Mouse (Mus musculus) frontal cortex, postnatal 10 days (tissue): ENCODE data around the gene Exoc3l.
"Not testable (repeated sequence)": the region's sequence is repeated elsewhere in the genome, so short reads cannot be mapped to it uniquely, and the experiment has no call there.

Experiments
- DNase-seq, 2 experiments: peaks; one replicate each; pipeline ENCODE4 v3.0.0; 2022; ENCODE audit warnings: low spot score in 2 of 2, mixed read lengths in 1 of 2

Gene Exoc3l

GRCm38 (mm10) chr8:105291802-105292201 lies 4.1 kb downstream of the Exoc3l start:
- not testable (repeated sequence) for DNase-seq

DNA sequence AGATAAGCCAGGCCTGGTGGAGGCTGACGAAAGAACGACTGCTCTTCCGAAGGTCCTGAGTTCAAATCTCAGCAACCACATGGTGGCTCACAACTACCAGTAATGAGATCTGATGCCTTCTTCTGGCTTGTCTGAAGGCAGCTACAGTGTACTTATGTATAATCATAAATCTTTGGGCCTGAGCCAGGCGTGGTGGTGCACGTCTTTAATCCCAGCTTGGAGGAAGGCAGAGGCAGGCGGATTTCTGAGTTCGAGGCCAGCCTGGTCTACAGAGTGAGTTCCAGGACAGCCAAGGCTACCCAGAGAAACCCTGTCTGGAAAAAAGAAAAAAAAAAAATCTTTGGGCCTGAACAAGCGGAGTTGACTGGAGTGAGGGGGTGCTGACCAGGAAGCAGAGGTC lies 4.5 kb downstream of the Exoc3l start:
- DNase-seq, result not testable (repeated sequence)

DNA sequence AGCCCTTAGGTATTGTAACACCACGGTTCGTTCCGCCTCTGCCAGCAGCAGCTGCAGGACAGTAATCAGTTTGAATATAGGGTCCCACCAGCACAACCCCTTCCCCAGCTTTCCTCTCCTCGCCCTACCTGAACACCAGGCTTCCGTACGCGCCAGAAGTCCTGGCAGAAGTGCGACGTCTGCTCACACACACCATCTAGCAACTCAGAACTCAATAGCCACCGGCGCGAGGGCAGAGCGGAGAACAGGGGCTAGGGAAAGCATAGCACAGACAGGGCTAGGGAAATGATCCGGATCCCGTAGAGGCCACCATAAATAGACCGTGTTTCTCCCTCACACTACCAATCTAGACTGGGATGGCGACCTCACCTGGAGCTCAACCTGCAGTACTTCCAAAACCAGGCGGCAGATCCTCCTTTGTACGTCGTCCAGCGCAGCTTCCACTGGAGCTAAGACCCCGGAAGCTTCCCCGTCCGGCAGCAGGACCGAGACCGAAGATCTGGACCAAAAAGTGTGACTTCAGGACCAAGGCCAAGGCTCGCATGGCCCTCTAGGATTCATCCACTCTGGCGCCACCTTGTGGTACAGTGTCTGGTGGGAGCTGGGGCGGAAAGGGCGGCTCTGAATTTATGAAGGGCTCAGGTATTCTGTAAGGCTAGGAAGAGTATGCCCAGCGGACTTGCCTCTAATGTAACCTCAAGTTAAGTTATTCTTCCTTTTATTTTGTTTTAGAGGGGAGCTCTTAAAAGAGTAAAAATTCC lies 5.2 kb downstream of the Exoc3l start:
- peak in 1 of 2 experiments; percentile 74 for DNase-seq

GRCm38 (mm10) chr8:105289805-105290460 lies 6.0 kb downstream of the Exoc3l start, which contains the start of gene 4931428F04Rik:
4931428F04Rik (minus strand) TSS chr8:105289864.
- DNase-seq, result peak in 1 of 2 experiments; percentile 56

DNA sequence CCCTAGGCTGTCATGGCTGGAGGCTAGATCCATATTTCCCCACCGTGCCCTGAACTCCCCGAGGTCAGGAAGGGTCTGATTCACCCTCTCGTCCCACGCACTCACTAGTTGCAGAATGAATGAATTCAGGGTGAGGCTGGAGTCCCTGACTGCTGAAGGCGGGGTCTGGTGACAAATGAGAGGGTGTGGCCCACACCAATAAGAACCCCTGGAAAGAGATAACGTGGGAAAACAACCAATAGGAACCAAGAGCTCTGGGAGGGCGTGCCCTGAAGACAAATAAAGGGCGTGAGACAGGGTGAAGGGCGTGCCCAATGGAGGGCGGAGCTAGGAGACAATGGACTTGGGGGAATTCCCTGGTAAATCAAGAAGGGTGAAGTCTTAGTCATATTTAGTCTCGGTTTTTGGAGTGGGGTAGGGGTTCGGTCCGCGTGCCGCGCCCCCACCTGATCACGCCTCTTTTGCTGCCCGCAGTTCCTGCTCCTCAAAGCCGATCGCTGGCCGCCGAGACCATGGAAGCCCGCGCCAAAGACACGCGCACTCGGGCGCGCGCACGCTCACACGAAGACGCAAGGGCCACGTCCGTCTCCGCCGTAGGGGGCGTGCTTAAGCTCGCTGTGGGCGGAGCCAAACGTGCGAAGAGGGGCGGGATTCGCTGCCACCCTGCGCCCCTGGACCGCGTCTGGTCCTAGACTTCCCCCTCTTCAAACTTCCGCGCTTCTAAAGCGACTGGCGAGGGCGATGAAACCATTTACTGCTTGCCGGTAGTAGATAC lies 6.8 kb downstream of the Exoc3l start:
- peak; percentile 91 to 95 for DNase-seq

DNA sequence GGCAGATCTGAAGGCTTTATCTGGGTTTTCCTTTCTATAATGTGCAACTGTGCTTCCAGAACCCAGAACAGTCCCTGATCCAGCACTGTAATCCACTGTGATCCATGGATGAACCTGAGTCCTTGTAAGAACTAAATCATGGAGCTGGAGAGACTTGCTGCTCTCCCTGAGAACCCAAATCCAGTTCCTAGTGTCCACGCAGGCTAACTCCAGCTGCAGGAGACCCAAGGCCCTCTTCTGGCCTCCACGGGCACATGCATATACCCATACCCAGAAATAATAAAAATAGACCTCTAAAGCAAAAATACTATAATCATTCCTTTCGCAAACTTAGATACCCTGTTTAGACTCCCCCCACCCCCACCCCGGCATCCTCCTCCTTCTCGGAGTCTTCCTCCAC lies 7.7 kb downstream of the Exoc3l start:
- no peak for DNase-seq

DNA sequence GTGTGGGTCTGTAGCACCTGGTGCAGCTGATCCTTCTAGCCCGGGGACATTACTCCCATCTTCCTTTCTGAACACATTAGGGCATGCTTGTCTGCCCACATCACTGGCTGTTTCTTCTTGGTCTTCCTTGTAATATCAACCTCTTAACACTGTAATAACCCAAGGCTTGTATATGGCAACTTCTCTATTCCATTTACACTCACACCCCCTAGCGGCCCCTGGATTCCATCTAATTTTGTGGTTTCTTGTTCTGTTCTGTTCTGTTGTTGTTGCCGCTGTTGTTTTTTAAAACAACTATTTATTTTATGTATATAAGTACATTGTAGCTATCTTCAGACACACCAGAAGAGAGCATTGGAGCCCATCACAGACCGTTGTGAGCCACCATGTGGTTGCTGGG lies 9.0 kb downstream of the Exoc3l start:
- no peak for DNase-seq

DNA sequence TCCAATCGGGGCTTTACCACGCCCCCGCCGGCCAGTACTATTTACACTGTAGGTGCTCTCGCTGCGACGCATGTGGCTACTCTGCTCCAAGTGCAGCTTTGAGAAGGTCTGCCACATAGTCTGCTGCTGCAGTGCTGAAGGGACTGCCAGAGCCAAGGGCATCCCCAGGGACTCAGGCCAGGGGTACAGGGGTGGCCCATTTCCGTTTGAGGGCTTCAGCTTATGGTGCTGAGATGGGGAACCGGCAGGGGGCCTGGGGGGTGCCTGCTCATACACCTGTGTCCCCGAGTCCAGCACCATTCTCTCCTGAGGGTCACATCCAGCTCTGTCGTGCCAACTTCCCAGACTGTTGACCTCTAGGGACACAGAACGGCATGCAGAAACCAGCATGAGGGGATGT lies 10.4 kb downstream of the Exoc3l start:
- no peak for DNase-seq

DNA sequence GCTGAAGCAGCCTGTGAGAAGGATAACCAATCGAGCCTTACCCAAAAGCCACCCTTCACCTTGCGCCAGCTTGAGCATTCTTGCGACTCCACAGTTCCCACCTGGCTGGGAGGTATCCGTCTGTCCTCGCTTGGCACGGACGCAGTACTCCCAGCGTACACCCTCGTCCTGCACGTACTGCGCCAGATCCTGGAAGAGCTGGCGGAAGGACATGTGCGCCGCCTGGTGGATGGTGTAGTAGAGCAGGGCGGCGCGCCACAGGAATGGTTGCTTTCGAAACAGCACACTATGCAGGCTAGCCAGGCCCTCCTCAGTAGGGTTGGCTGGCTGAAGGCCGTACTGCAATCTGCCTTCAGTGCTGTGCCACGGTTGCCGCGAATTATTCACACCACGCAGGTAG lies 12.8 kb downstream of the Exoc3l start:
- DNase-seq, result no peak

- no peak for DNase-seq
Observed at GRCm38 (mm10) chr8:105282239-105282638, 13.7 kb downstream of the Exoc3l start.

- DNase-seq, result no peak
Observed at GRCm38 (mm10) chr8:105281821-105282220, 14.1 kb downstream of the Exoc3l start.

- no peak for DNase-seq
Observed at GRCm38 (mm10) chr8:105280567-105280966, 15.3 kb downstream of the Exoc3l start.

- DNase-seq, result peak; percentile 59 to 74
Observed at GRCm38 (mm10) chr8:105278911-105279334, 17.0 kb downstream of the Exoc3l start.

GRCm38 (mm10) chr8:105276292-105277120 lies 19.4 kb downstream of the Exoc3l start:
- no peak for DNase-seq

DNA sequence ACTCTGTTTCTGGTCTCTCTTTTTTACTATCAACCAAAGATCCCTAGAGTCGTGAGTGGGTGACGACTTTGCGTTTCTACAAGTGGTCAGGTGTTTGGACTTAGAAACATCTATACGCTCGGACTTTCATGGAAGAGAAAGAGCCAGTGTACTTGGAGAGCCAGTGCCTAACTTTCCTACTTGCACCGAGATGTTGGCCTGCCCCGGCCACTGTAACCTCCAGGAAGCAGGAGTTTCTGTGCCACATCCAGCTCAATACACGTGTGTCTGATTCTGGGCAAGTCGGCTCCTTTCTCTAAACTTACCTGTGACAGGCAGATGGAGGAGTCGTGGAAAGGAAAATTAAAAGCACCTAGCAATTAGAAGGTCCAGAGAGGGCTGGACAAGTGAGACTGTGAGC lies 20.1 kb downstream of the Exoc3l start, which contains the start of gene Nol3:
TSS of gene Nol3 (plus strand) at position 301 of the 400 bp plus-strand sequence.
- DNase-seq, result no peak

DNA sequence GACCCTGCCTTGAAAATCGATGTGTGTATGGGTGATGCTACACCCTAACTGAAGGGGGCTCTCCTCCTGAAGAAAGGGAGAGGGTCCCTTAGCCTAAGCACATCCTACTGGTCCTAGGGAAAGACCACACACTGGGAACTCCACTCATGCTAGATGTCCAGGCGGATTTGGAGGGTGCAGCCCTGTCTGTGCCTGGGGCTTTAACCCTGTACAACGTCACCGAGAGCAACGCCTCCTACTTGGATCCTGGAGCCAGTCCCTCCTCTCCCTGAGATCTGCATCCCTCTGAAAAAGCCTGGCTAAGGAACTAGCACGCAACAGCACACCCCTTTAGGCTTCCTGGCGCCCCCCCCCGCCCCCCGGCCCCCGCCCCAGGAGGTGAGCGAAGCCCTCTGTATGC lies 20.5 kb downstream of the Exoc3l start:
- no peak for DNase-seq

DNA sequence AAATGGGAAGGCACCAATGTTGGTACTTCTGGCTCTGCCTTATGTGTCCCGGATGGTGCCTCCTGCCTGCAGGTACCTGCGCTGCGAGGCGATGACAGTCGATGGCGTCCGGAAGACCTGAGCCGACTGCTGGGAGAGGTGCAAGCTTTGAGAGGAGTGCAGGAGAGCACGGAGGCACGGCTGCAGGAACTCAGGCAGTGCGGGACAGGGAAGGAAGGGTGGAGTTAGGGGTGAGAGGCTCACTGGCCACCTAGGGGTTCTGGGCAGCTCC lies 25.1 kb downstream of the Exoc3l start:
- DNase-seq, result no peak

- DNase-seq, result no peak
Observed at GRCm38 (mm10) chr8:105270101-105270915, 25.6 kb downstream of the Exoc3l start.

DNA sequence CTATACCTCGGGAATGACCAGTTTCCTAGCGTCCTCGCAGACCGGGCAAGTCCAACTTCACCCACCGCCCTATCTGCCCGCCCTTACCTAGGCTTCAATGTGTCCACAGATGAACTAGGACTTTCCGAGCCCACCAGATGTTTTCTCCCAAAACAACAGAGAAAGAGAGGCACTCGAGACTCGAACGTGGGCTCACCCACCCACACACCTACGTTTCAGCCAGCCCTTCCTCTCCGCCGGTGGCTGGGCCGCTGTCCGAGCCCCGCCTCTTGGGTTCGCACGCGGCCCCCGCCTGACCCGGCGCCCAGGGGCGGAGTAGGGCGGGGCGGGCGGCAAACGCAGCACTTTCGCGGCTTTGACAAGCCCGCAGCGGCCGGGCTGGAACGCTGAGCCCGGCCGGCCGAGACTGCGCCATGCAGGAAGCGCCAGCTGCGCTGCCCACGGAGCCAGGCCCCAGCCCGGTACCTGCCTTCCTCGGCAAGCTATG lies 26.4 kb downstream of the Exoc3l start, which contains the start of gene Hsf4:
TSS of gene Hsf4 (plus strand) at position 341 of the 487 bp plus-strand sequence.
- no peak for DNase-seq

DNA sequence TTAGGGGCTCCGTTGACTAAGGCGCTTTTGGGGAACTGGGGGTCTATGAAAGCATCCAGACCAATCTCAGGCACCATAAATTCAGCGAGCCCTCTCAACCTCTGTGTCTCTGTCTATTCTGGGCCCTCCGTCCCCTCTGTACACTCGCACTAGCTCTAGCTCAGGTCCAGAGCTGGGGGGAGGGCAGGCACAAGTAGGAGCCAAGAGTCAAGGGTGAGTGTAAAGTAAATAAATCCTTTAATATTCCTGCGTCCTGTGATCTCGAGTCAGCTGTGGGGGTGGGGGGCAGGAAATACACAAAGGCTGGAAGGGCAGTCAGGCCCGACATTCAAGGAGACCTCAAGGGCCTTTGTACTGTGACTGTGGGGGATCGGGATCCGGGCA lies 26.8 kb downstream of the Exoc3l start:
- no peak for DNase-seq
